Comparison of ENCODE assay signal across 21 mouse cellular contexts in genomic region chr3:85891571-85891970, GRCm38 (mm10). TPM values are rescaled to one million over a fixed set of nuclear protein-coding genes. Genes with fewer than 3 reads are reported as not detected.
DNase-seq lines count a peak whose midpoint lies in the region; ATAC-seq and TF ChIP-seq lines count a peak whose summit lies in the region.
"Had no signal": no experiment of that assay in that cellular context is flagged by ENCODE, and none has a peak within 500 bp of the region (broad histone marks: within the 10 kb centered on the region; RNA-seq: fewer than 3 reads in every experiment).

No protein-coding gene starts in this region.

- H3K4me3 ChIP-seq in heart, postnatal 0 days (ENCODE audit: low read depth, low read length): no peak overlapping the region
- H3K4me3 ChIP-seq in midbrain, embryonic 11.5 days (ENCODE audit: low read depth, low read length): no peak overlapping the region
- H3K4me3 ChIP-seq in midbrain, embryonic 13.5 days (replicated peaks): no peak overlapping the region
- H3K4me3 ChIP-seq: heart, embryonic 15.5 days; neural tube, embryonic 12.5 days had no signal

- H3K4me1 ChIP-seq in heart, postnatal 0 days (ENCODE audit: control insufficient read depth, insufficient read depth): peaks cover 14% of the 10 kb centered on the region; the same call in 1 of the 2 replicates
- H3K4me1 ChIP-seq in midbrain, embryonic 11.5 days (ENCODE audit: control insufficient read depth, insufficient read depth, low read length): peaks cover 8% of the 10 kb centered on the region
- peaks cover 17% of the 10 kb centered on the region for H3K4me1 ChIP-seq in midbrain, embryonic 13.5 days (replicated peaks)

- H3K9me3 ChIP-seq in heart, postnatal 0 days (replicated peaks; ENCODE audit: control insufficient read depth, low read length): no peaks in the 10 kb centered on the region
- H3K9me3 ChIP-seq in midbrain, embryonic 11.5 days (ENCODE audit: control insufficient read depth, low read length): no peaks in the 10 kb centered on the region
- H3K9me3 ChIP-seq in midbrain, embryonic 13.5 days: no peaks in the 10 kb centered on the region
- H3K9me3 ChIP-seq: heart, embryonic 15.5 days; neural tube, embryonic 12.5 days had no signal

- H3K27me3 ChIP-seq in heart, postnatal 0 days (ENCODE audit: control insufficient read depth, insufficient read depth, low read length): no peaks in the 10 kb centered on the region
- peaks cover 12% of the 10 kb centered on the region for H3K27me3 ChIP-seq in midbrain, embryonic 11.5 days (ENCODE audit: control insufficient read depth, insufficient read depth, low read length)
- H3K27me3 ChIP-seq in midbrain, embryonic 13.5 days: peaks cover 24% of the 10 kb centered on the region
- H3K27me3 ChIP-seq: heart, embryonic 15.5 days had no signal

- no peak for TF ChIP-seq EP300 in heart, postnatal 0 days (IDR thresholded peaks at IDR 0.05; ENCODE audit: low read depth)

- DNase-seq in heart, postnatal 0 days (ENCODE audit: low spot score): peak; percentile 7
- DNase-seq in heart, postnatal 25 days (ENCODE audit: low spot score): no peak
- DNase-seq in midbrain, embryonic 11.5 days (ENCODE audit: low spot score, missing footprints): peak; percentile 77
- peak; percentile 7 for DNase-seq in brain, embryonic 14.5 days (ENCODE audit: low read depth)
- peak; percentile 36 for DNase-seq in telencephalon, adult 2 months (ENCODE audit: low read depth, low spot score)
- no peak for DNase-seq in thymus, postnatal 10 days (ENCODE audit: low spot score in 2 of 2)
- DNase-seq: adrenal gland, adult 8-10 months; cerebellum, adult 11 months; cerebellum, postnatal 25 days; embryo, embryonic 11 days; forebrain, postnatal 0 days; gastrocnemius, postnatal 10 days; kidney, adult 2 months; kidney, postnatal 10 days; liver; lung, postnatal 4 days; thymus, adult 2 months had no signal

- no peak for ATAC-seq in heart, postnatal 0 days (ENCODE audit: insufficient read depth, low read depth)
- ATAC-seq in midbrain, embryonic 11.5 days (ENCODE audit: low FRiP score): no peak
- ATAC-seq in midbrain, embryonic 13.5 days: no peak
- ATAC-seq: forebrain, postnatal 0 days; inflammation-experienced regulatory T-cells, adult 6 months had no signal

- TF ChIP-seq POLR2A in brain, embryonic 14.5 days (IDR thresholded peaks at IDR 0.05; ENCODE audit: borderline replicate concordance, extremely low read depth, insufficient read depth, insufficient read length, poor library complexity, severe bottlenecking): no peak

- no peaks in the 10 kb centered on the region for H3K36me3 ChIP-seq in heart, postnatal 0 days (replicated peaks; ENCODE audit: control insufficient read depth, insufficient read depth, low read length)
- no peaks in the 10 kb centered on the region for H3K36me3 ChIP-seq in midbrain, embryonic 11.5 days (ENCODE audit: control insufficient read depth, insufficient read depth, low read length)
- H3K36me3 ChIP-seq in midbrain, embryonic 13.5 days: no peaks in the 10 kb centered on the region
- H3K36me3 ChIP-seq: heart, embryonic 15.5 days; neural tube, embryonic 12.5 days had no signal

- intact Hi-C loops in heart, postnatal 25 days (cut with DNase I): no loop called here

- H3K27ac ChIP-seq in heart, postnatal 0 days (ENCODE audit: low read depth): no peak overlapping the region
- no peak overlapping the region for H3K27ac ChIP-seq in midbrain, embryonic 11.5 days (ENCODE audit: low read depth, low read length)
- H3K27ac ChIP-seq in midbrain, embryonic 13.5 days: no peak overlapping the region
- H3K27ac ChIP-seq: heart, embryonic 15.5 days; neural tube, embryonic 12.5 days had no signal

- no peak overlapping the region for H3K4me2 ChIP-seq in heart, postnatal 0 days (ENCODE audit: low read depth, low read length)
- no peak overlapping the region for H3K4me2 ChIP-seq in midbrain, embryonic 11.5 days
- no peak overlapping the region for H3K4me2 ChIP-seq in midbrain, embryonic 13.5 days (replicated peaks)
- H3K4me2 ChIP-seq: heart, embryonic 15.5 days; neural tube, embryonic 12.5 days had no signal

- 35% methylated on average over 1 of the region's 1 CpGs for WGBS in heart, postnatal 0 days
- 81% methylated on average over 1 of the region's 1 CpGs for WGBS in midbrain, embryonic 11.5 days
- WGBS in midbrain, embryonic 13.5 days: 60% methylated on average over 1 of the region's 1 CpGs

- H3K9ac ChIP-seq in heart, postnatal 0 days (replicated peaks; ENCODE audit: low read depth, low read length): no peak overlapping the region
- H3K9ac ChIP-seq in midbrain, embryonic 11.5 days (ENCODE audit: low read length): no peak overlapping the region
- H3K9ac ChIP-seq in midbrain, embryonic 13.5 days (replicated peaks): no peak overlapping the region
- H3K9ac ChIP-seq: forebrain, postnatal 0 days; heart, embryonic 15.5 days; neural tube, embryonic 12.5 days had no signal

- no peak for TF ChIP-seq CTCF in heart, postnatal 0 days (IDR thresholded peaks at IDR 0.05; ENCODE audit: low read depth)
- no peak for TF ChIP-seq CTCF in brain, embryonic 14.5 days (IDR thresholded peaks at IDR 0.05; ENCODE audit: borderline replicate concordance, extremely low read depth, insufficient read depth, insufficient read length)

RNA-seq across cellular contexts. Expression of gene Gm37240, which starts 4.3 kb away (rescaled TPM):
- total RNA-seq in heart, postnatal 0 days (2014; rRNA removed; ENCODE audit: low replicate concordance): 33.4 and 72.1 TPM in 2 replicates
- polyA plus RNA-seq in heart, postnatal 0 days (2015; fragmentation: Nextera tagmentation; extraction: Ambion mirVana): 20.8 and 21.7 TPM in 2 replicates
- total RNA-seq in heart, postnatal 25 days (2021): 10 to 100 TPM; 38.8 to 39.2 TPM
- polyA plus RNA-seq in midbrain, embryonic 11.5 days (2014; fragmentation: Nextera tagmentation; extraction: Ambion mirVana): 0.67 and 0.91 TPM in 2 replicates
- 0.16 TPM in 1 of 2 replicates, not detected in the other for polyA plus RNA-seq in midbrain, embryonic 13.5 days (2015; fragmentation: Nextera tagmentation; extraction: Ambion mirVana)
- 0.08 and 0.53 TPM in 2 replicates for polyA plus RNA-seq in brain, embryonic 14.5 days (2012; rRNA removed)

RNA-seq across cellular contexts. Expression of gene Glt28d2, which starts 4.3 kb away (rescaled TPM):
- total RNA-seq in heart, postnatal 0 days (2014; rRNA removed; ENCODE audit: low replicate concordance): 3.9 and 5.3 TPM in 2 replicates
- polyA plus RNA-seq in heart, postnatal 0 days (2015; fragmentation: Nextera tagmentation; extraction: Ambion mirVana): 3.0 and 3.6 TPM in 2 replicates
- 1 to 10 TPM; 3.9 to 5.0 TPM for total RNA-seq in heart, postnatal 25 days (2021)
- polyA plus RNA-seq in midbrain, embryonic 11.5 days (2014; fragmentation: Nextera tagmentation; extraction: Ambion mirVana): 0.15 and 0.29 TPM in 2 replicates
- polyA plus RNA-seq in midbrain, embryonic 13.5 days (2015; fragmentation: Nextera tagmentation; extraction: Ambion mirVana): 0.14 TPM in 1 of 2 replicates, not detected in the other
- 0.10 and 0.18 TPM in 2 replicates for polyA plus RNA-seq in brain, embryonic 14.5 days (2012; rRNA removed)

Comparison
In these comparisons a context has a peak if more than half of its experiments do, and no peak if none do; other contexts are left out.
1. DNase-seq: peak in heart, postnatal 0 days (single experiment), midbrain, embryonic 11.5 days (single experiment), brain, embryonic 14.5 days (single experiment) and telencephalon, adult 2 months (single experiment); none in heart, postnatal 25 days (single experiment) and thymus, postnatal 10 days (0 of 2).
2. RNA of gene Gm37240, which starts 4.3 kb away (polyA plus RNA-seq): 20.8 to 21.7 TPM in heart, postnatal 0 days; 0.67 to 0.91 TPM in midbrain, embryonic 11.5 days, 0.08 to 0.53 TPM in brain, embryonic 14.5 days and 0.16 TPM in midbrain, embryonic 13.5 days; every median in the first group is over 10 times any median in the second.